Mouse (Mus musculus): ENCODE data around the gene Fbp2. TPM values are rescaled to one million over a fixed set of nuclear protein-coding genes. Genes with fewer than 3 reads are reported as not detected.
A peak's percentile ranks its signal among the peaks of the same experiment; 100 is the strongest.

Fbp2 gene
- polyA plus RNA-seq, 1 experiment from 2014 or later: 1.6 TPM

DNA sequence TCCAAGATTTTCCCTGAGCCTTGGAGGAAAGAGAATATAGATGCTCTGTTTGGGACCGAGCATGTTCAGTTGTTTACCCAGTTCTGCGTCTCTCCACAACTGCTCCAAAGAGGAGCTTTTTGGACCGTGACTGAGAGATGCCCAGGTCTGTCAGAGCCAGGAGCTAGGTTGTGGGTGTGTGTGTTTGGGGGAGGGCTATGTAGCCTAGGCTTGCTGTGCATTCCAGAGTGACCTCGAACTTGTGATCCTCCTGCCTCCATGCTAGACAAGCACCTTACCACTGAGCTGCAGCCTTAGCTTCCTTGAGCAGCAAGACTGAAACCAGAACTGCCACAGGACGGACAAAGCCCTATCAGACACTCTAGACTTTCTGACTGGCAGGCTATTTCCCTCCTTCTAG is 24.6 kb upstream of the Fbp2 start:
- WGBS: 89% methylated on average over 5 of the region's 5 CpGs
- Histone ChIP-seq H3K4me1 (peaks cover 4% of the 10 kb centered on the region), H3K4me3 (replicated peaks) (no peak overlapping the region), H3K27me3 (replicated peaks) (peaks cover 14% of the 10 kb centered on the region), H3K9me3 (replicated peaks) (no peaks in the 10 kb centered on the region), H3K36me3 (no peaks in the 10 kb centered on the region), H3K27ac (replicated peaks) (no peak overlapping the region), H3K9ac (replicated peaks) (no peak overlapping the region), H3K4me2 (no peak overlapping the region)
- ATAC-seq (ENCODE audit: low FRiP score): no peak

DNA sequence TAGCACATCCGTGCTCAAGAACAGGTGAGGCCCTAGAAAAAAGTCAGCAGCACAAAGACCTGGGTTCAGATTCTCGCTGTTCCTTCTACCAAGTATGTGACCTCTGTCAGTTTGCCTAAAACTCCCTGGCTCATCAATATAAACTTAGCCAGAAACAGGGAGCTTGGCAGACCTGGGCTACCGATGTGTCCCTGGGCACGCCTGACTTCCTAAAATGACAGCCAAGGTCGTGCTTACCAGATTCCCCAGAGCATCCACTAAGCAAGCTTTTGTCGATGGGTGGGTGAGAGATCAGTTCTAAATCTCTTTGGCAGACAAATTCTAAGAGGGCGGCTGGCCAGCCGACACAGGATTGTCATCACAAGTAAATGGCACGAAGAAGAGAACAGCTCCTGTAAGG is 23.1 kb upstream of the Fbp2 start:
- H3K27me3 ChIP-seq (replicated peaks): 0 out of 2 replicates have a peak, but pooled peaks cover 2% of the 10 kb centered on the region
- WGBS: 78% methylated on average over 9 of the region's 9 CpGs

DNA sequence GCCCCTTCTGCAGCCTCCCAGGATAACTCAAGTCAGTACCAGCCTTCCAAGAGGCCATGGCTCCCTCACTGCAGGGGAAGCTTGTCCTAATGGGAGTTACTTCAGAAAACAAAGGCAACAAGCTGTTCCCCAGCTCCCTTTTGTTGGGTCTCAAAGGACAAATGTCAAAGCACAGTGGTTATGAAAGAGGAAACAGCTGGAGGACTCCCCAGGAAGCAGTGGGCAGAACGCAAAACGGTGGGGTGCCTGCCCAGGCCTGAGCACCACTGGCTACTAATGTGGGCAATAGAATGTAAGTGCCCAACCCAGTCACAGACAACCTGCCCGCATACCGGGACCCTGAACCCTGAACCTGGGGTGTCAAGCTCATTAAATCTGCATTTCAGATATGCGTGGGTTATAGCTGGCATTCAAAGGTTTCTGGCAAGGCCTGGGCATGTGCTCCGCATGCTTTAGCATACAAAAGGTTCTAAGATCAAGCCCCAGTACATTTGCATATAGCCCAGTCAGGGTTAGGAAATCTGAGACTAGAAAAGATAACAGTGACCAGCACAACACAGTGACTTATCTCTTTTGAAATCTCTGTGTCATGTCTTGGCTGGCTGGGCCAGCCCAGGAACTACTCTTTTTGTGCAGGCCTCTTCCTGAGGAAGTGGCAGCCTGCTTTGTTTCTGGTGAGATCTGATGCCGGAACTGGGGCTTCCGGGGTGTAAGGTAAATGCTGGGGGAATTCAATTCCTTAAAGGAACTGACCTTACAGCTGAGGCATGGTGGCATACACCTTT is 21.8 kb upstream of the Fbp2 start:
- Histone ChIP-seq H3K9me3 (replicated peaks) (no peaks in the 10 kb centered on the region), H3K9ac (replicated peaks) (no peak overlapping the region)
- WGBS: 25% methylated on average over 8 of the region's 8 CpGs

More for the DNA sequence above, 23.1 kb upstream of the Fbp2 start:
- Histone ChIP-seq H3K9me3 (replicated peaks) (no peaks in the 10 kb centered on the region), H3K4me1 (no peaks in the 10 kb centered on the region), H3K36me3 (no peaks in the 10 kb centered on the region), H3K27ac (replicated peaks) (no peak overlapping the region), H3K4me3 (replicated peaks) (no peak overlapping the region), H3K9ac (replicated peaks) (no peak overlapping the region), H3K4me2 (no peak overlapping the region)
- ATAC-seq (ENCODE audit: low FRiP score): no peak

DNA sequence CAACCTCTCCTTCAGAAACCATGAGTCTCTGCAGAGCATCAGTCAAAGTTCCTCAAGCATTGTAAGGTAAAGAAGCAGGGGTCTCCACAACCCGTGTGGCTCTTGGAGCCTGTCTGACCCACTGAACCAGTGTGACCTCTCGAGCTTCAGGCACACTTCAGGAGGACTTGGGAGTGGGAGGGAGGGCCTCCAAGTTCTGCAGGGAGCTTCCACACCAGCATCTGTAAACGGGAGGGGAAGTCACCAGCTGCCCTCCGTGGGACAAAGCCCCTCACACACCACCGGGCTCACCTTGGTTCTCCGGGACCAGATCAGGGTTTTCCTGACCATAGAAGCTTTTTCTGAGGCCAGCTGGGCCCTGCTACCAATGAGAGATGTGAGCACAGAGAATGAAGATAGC is 21.2 kb upstream of the Fbp2 start:
- Histone ChIP-seq H3K9ac (replicated peaks) (no peak overlapping the region), H3K4me1 (no peaks in the 10 kb centered on the region), H3K36me3 (no peaks in the 10 kb centered on the region), H3K4me3 (replicated peaks) (no peak overlapping the region), H3K27me3 (replicated peaks) (no peaks in the 10 kb centered on the region), H3K27ac (replicated peaks) (no peak overlapping the region), H3K4me2 (no peak overlapping the region), H3K9me3 (replicated peaks) (no peaks in the 10 kb centered on the region)
- no peak for ATAC-seq (ENCODE audit: low FRiP score)
- WGBS: 23% methylated on average over 6 of the region's 6 CpGs

More for the DNA sequence above, 21.8 kb upstream of the Fbp2 start:
- no peaks in the 10 kb centered on the region for H3K4me1 ChIP-seq
- H3K27me3 ChIP-seq (replicated peaks): no peaks in the 10 kb centered on the region
- no peak overlapping the region for H3K4me2 ChIP-seq
- H3K4me3 ChIP-seq (replicated peaks): no peak overlapping the region
- H3K27ac ChIP-seq (replicated peaks): no peak overlapping the region
- 0 out of 2 replicates have a peak, but pooled peaks have one; percentile 18 for ATAC-seq (ENCODE audit: low FRiP score)
- H3K36me3 ChIP-seq: no peaks in the 10 kb centered on the region

DNA sequence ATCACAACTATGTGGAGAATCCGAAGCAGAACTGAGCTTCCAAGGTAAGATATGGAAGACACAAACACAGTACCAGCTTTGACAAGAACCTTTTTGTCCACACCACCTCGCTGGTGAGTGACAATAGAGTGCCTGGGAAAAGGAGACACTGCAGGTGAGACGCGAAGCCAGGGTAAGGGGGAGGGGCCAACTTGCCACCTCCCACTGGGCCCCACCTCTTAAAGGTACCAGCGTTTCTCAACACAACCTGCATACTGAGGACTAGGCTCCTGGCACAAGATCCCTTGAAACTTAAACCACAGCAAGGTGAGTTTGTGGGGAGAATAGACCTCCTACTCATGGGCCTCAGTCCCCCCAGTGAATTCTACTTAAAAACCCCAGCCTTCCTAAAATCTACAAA is 19.0 kb upstream of the Fbp2 start:
- ATAC-seq (ENCODE audit: low FRiP score): no peak
- Histone ChIP-seq H3K36me3 (no peaks in the 10 kb centered on the region), H3K4me3 (replicated peaks) (no peak overlapping the region), H3K4me2 (no peak overlapping the region), H3K9ac (replicated peaks) (no peak overlapping the region), H3K27ac (replicated peaks) (no peak overlapping the region), H3K27me3 (replicated peaks) (no peaks in the 10 kb centered on the region), H3K4me1 (no peaks in the 10 kb centered on the region), H3K9me3 (replicated peaks) (no peaks in the 10 kb centered on the region)
- 25% methylated on average over 5 of the region's 5 CpGs for WGBS

DNA sequence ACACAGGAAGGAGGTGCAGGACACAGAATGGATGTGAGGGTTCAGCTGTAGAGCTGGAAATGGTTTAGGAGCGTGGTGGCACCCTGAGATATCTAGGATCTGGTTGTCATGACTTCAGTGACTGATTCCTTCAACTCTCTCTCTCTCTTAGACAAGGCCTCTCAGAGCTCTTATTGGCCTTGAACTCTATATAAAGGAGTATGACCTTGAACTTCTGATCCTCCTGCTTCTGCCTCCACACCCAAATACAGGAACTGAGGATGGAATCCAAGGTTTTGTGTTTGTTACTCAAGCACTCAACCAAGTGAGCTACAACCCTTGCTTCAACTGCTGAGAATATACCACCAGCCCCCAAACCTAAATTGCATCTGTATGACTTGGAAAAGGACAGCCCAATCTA is 17.9 kb upstream of the Fbp2 start:
- ATAC-seq (ENCODE audit: low FRiP score): no peak
- Histone ChIP-seq H3K36me3 (no peaks in the 10 kb centered on the region), H3K27ac (replicated peaks) (no peak overlapping the region), H3K4me2 (no peak overlapping the region), H3K4me1 (no peaks in the 10 kb centered on the region), H3K9ac (replicated peaks) (no peak overlapping the region), H3K9me3 (replicated peaks) (no peaks in the 10 kb centered on the region), H3K27me3 (replicated peaks) (no peaks in the 10 kb centered on the region), H3K4me3 (replicated peaks) (no peak overlapping the region)
- 79% methylated on average over 1 of the region's 1 CpGs for WGBS

DNA sequence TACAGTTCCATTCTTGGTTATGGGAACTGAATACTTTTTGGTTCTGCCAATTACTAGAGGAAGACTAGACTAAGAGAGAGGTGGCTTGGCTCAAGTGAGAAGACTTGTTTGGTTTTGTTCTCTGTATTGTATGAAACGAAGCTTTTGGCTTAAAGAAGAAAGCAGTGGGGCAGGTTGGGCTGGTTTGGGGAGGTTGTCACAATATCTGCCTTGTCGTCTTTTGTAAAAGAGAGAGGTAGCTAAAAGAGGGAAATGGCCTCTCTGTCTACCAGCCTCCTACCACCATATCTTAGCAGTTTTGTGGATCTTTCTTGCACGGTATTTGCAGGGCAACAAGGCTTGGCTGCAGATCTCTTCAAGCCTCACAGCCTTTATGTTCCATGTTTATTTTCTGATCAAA is 14.0 kb upstream of the Fbp2 start:
- Histone ChIP-seq H3K27me3 (replicated peaks) (no peaks in the 10 kb centered on the region), H3K4me3 (replicated peaks) (no peak overlapping the region), H3K9me3 (replicated peaks) (no peaks in the 10 kb centered on the region), H3K36me3 (no peaks in the 10 kb centered on the region), H3K27ac (replicated peaks) (no peak overlapping the region), H3K4me1 (no peaks in the 10 kb centered on the region), H3K9ac (replicated peaks) (no peak overlapping the region), H3K4me2 (no peak overlapping the region)
- ATAC-seq (ENCODE audit: low FRiP score): no peak
- WGBS: 85% methylated on average over 3 of the region's 3 CpGs

DNA sequence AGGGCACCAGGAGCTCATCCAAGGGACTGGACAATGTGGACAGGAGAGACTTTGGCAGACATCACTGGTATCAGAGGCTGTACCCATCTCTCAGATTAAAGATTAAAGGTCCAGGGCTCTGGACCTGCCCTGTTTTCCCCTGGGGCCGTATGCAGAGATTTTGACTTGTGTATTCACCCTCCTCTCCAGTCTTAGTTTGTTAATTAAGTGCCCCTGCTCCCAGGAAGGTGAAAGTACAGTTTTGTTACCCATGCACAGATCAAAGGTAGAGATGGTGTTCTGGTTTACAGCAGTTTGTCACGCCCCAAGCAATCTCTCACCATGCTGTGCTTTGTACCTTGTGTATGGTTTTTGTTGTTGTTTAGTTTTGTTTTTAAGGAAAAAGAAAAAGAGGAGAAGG is 12.4 kb upstream of the Fbp2 start:
- Histone ChIP-seq H3K9me3 (replicated peaks) (no peaks in the 10 kb centered on the region), H3K27ac (replicated peaks) (no peak overlapping the region), H3K36me3 (no peaks in the 10 kb centered on the region), H3K4me2 (no peak overlapping the region), H3K4me3 (replicated peaks) (no peak overlapping the region), H3K27me3 (replicated peaks) (no peaks in the 10 kb centered on the region), H3K4me1 (peaks cover 7% of the 10 kb centered on the region; the same call in 1 of the 2 replicates), H3K9ac (replicated peaks) (no peak overlapping the region)
- WGBS: 80% methylated on average over 2 of the region's 2 CpGs
- no peak for ATAC-seq (ENCODE audit: low FRiP score)

DNA sequence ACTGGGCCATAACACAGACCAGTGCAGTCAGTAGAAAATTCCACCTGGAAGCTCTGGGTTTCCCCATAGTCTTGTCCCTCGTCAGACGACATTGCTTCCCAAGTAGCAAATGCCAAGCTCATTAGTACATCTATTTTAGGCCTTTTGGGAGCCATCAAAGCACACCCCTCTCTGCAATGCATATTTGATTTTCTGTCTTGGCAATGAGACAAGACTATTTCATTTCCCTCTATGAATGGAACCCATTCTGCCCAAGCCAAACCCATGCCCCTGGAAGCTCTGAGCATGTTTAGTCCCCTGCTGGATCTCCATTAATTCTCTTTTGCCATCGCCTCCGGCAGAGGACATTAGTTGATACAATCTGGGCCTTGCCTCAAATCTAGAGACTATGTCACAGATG is 8.6 kb upstream of the Fbp2 start:
- Histone ChIP-seq H3K27me3 (replicated peaks) (no peaks in the 10 kb centered on the region), H3K4me3 (replicated peaks) (no peak overlapping the region), H3K36me3 (no peaks in the 10 kb centered on the region), H3K9me3 (replicated peaks) (no peaks in the 10 kb centered on the region), H3K27ac (replicated peaks) (0 out of 2 replicates have a peak overlapping the region, but pooled peaks have one; percentile 7), H3K4me1 (peaks cover 7% of the 10 kb centered on the region; the same call in 1 of the 2 replicates), H3K9ac (replicated peaks) (no peak overlapping the region), H3K4me2 (no peak overlapping the region)
- 29% methylated on average over 4 of the region's 4 CpGs for WGBS
- ATAC-seq (ENCODE audit: low FRiP score): peak; percentile 68

DNA sequence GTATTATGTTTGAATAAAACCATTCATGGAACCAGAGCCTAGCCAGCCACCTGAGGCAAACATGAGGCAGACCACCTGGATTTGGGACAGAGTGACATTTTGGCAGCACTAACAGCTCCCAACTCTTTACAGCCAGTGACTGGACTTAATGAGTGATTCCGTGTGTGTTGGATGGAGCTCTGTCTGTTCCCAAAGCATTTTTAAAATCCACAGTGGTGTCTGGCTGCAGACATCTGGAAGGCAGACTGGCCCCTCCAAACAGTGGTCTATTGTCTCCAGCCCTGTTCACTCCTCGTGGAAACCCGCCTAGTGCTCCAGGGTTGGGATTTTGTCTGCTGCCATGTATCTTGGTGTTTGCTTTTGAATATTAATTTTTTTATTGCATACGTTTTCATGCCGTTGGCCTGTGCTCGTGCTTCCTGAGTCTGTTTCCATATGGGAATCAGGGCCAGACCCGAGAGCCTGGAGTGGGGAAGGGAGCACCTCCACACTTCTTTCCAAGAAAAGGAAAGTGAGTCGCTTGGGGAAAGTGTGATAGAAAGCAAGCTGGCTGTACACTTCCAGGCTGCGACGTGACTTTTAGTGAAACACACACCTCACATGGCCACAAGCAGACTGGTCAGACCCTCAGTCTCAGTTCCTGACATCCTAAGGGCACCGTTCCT is 7.6 kb upstream of the Fbp2 start:
- Histone ChIP-seq H3K4me1 (peaks cover 7% of the 10 kb centered on the region; the same call in 1 of the 2 replicates), H3K36me3 (no peaks in the 10 kb centered on the region), H3K4me2 (no peak overlapping the region), H3K9me3 (replicated peaks) (no peaks in the 10 kb centered on the region), H3K9ac (replicated peaks) (no peak overlapping the region), H3K4me3 (replicated peaks) (no peak overlapping the region), H3K27me3 (replicated peaks) (no peaks in the 10 kb centered on the region), H3K27ac (replicated peaks) (no peak overlapping the region)
- ATAC-seq (ENCODE audit: low FRiP score): no peak
- WGBS: 74% methylated on average over 11 of the region's 11 CpGs

DNA sequence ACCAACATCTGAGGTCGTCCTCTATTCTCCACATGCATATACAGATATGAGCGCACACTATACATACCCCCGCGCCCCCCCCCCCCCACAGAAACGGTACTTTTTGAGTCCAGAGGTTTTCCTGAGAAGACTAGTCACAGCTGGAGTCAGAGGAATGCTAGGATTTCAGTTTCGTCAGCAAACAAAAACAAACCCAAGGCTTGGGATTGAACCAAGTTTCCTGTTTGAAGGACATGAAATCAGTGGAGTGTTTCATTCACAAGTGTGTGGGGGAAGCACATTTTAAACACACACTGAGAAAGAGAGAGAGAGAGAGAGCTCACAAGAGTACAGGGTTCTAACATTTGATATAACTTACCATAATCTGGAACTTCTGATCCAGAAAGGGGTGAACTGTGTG is 5.5 kb upstream of the Fbp2 start:
- Histone ChIP-seq H3K27ac (replicated peaks) (no peak overlapping the region), H3K9me3 (replicated peaks) (no peaks in the 10 kb centered on the region), H3K9ac (replicated peaks) (no peak overlapping the region), H3K27me3 (replicated peaks) (no peaks in the 10 kb centered on the region), H3K36me3 (no peaks in the 10 kb centered on the region), H3K4me2 (no peak overlapping the region), H3K4me1 (peaks cover 7% of the 10 kb centered on the region; the same call in 1 of the 2 replicates), H3K4me3 (replicated peaks) (no peak overlapping the region)
- no peak for ATAC-seq (ENCODE audit: low FRiP score)
- 78% methylated on average over 6 of the region's 6 CpGs for WGBS

DNA sequence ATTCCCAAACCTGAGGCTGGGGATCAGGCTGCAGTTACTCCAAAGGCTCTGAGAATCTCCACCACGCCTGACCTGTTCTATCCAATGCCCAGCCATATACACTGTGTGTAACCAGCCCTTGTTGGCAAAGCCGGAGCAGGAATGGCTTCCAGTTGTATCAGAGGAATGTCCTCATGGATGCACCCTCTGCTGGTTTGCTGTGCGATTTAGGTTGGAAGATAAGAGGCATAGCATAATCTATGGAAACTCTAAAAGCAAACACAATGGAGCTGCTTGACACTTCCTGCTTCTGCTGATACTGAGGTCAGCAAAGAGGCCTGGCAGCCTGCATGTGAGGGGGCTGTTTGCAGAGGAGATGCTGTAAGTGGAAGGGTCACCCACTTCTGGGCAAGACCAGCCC is 4.7 kb upstream of the Fbp2 start:
- no peaks in the 10 kb centered on the region for H3K27me3 ChIP-seq (replicated peaks)
- no peak overlapping the region for H3K4me3 ChIP-seq (replicated peaks)
- WGBS: 91% methylated on average over 3 of the region's 3 CpGs
- no peak for ATAC-seq (ENCODE audit: low FRiP score)
- no peak overlapping the region for H3K27ac ChIP-seq (replicated peaks)
- no peak overlapping the region for H3K4me2 ChIP-seq
- H3K9ac ChIP-seq (replicated peaks): no peak overlapping the region
- H3K36me3 ChIP-seq: no peaks in the 10 kb centered on the region
- no peaks in the 10 kb centered on the region for H3K9me3 ChIP-seq (replicated peaks)
- H3K4me1 ChIP-seq: peaks cover 7% of the 10 kb centered on the region; the same call in 1 of the 2 replicates
